Mouse (Mus musculus) forebrain, embryonic 12.5 days (tissue): ENCODE measurements at regions not wholly inside any gene's neighbourhood (a gene's known extent, or its start where the extent isn't known, plus 50 kb on each side); places are given as distances from the start of the nearest gene placed in this dataset.

Experiments
- ATAC-seq: fragments of 200-750 bp; cut with Nextera tagmentation; 2 replicates; pipeline ENCODE4 v1.8.0; 2017; ENCODE audit warnings: moderate TSS enrichment; ENCODE audit not compliant: low FRiP score
- H3K27ac ChIP-seq: fragments of 300-500 bp; sonication (generic); 2 replicates; pipeline ENCODE4 v1.5.1; 2016; ENCODE audit warnings: mild to moderate bottlenecking
- H3K27me3 ChIP-seq: fragments of 300-500 bp; sonication (generic); 2 replicates; pipeline ENCODE4 v1.6.1; 2016; ENCODE audit warnings: mild to moderate bottlenecking
- H3K36me3 ChIP-seq: fragments of 300-500 bp; sonication (generic); replicated peaks from 2 replicates; pipeline ENCODE4 v1.6.1; 2016; ENCODE audit warnings: mild to moderate bottlenecking
- H3K4me1 ChIP-seq: fragments of 300-500 bp; sonication (generic); 2 replicates; pipeline ENCODE4 v1.6.1; 2016
- H3K4me2 ChIP-seq: fragments of 300-500 bp; sonication (generic); 2 replicates; pipeline ENCODE4 v1.6.1; 2016; ENCODE audit warnings: mild to moderate bottlenecking, moderate library complexity
- H3K4me3 ChIP-seq: fragments of 300-500 bp; sonication (generic); replicated peaks from 2 replicates; pipeline ENCODE4 v1.5.1; 2016; ENCODE audit warnings: mild to moderate bottlenecking
- H3K9ac ChIP-seq: fragments of 300-500 bp; sonication (generic); 2 replicates; pipeline ENCODE4 v1.6.1; 2016; ENCODE audit warnings: mild to moderate bottlenecking
- H3K9me3 ChIP-seq: fragments of 300-500 bp; sonication (generic); 2 replicates; pipeline ENCODE4 v1.6.1; 2016
- WGBS: fragments of 180-500 bp; shearing (Covaris S2); methylation state at CpG from one replicate; pipeline ENCODE4 v1.1.7; 2016; 5-methylcytosine and 5-hydroxymethylcytosine counted together

DNA sequence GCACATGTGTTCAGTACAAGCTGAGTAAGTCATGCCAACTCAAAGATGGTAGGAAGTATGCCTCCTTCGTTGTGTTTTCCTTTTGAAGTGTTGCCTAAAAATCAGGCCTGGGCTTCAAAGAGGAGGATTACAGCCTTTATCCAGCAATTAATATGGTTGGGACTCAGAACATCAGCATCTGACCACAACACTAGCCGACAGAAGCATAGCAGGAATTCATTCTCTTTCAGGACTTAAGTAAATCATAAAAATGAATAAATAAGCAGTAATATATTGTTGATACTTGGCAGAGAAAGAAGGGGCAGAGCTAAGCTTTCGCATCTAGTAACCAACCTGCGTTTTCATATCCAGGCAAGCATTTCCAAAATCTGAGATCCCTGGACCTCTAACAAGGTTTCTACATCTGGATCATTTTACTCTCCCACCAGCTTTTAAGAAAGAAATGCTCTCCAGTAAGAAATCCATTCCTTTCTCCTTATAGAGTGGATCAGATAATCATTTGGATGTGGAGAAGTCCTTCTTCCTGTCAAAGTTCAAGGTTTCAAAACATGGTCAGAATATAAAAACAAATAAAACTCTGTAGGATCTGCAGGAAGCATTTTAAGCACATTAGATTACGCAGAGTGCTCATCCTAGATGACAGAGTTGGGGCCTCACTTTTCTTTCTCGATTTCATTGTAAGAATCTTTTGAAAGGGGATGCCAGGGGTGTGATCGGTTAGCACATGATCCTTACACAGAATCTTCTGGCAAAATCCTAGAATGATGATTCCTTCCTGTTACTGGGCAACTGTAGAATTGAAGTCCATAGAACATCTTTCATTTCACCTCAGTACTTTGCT lies 230.6 kb upstream of the Zic4 start:
- no peak overlapping the region for H3K4me3 ChIP-seq
- H3K36me3 ChIP-seq = no peaks in the 10 kb centered on the region
- no peak overlapping the region for H3K4me2 ChIP-seq
- no peak overlapping the region for H3K9ac ChIP-seq
- no peak for ATAC-seq
- H3K9me3 ChIP-seq = no peaks in the 10 kb centered on the region
- H3K4me1 ChIP-seq = peaks cover 4% of the 10 kb centered on the region; the same call in 1 of the 2 replicates
- no peak overlapping the region for H3K27ac ChIP-seq
- 68% methylated on average over 7 of the region's 7 CpGs for WGBS
- no peaks in the 10 kb centered on the region for H3K27me3 ChIP-seq

DNA sequence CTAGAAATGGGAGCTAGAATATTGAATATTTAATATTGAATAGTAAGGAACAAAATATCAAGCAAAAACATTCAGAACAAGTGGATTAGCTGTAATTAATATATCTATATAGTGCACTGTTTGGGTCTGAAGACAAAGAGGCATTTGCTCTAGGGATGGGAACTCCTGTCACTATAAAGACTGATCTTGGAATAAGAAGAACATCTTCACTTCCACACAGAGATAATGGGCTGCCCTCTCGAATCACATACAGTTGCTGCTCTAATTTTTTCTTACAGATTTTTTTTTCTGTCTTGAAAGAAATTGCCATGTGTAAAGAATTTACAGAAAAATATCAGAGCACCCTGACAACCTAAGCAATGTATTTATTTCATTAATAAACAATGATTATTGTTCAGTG lies 229.7 kb upstream of the Zic4 start:
- Histone ChIP-seq H3K4me3 (no peak overlapping the region), H3K36me3 (no peaks in the 10 kb centered on the region), H3K4me1 (no peaks in the 10 kb centered on the region), H3K9ac (no peak overlapping the region), H3K27ac (no peak overlapping the region), H3K9me3 (no peaks in the 10 kb centered on the region), H3K4me2 (no peak overlapping the region), H3K27me3 (no peaks in the 10 kb centered on the region)
- ATAC-seq = no peak
- 78% methylated on average over 1 of the region's 1 CpGs for WGBS

DNA sequence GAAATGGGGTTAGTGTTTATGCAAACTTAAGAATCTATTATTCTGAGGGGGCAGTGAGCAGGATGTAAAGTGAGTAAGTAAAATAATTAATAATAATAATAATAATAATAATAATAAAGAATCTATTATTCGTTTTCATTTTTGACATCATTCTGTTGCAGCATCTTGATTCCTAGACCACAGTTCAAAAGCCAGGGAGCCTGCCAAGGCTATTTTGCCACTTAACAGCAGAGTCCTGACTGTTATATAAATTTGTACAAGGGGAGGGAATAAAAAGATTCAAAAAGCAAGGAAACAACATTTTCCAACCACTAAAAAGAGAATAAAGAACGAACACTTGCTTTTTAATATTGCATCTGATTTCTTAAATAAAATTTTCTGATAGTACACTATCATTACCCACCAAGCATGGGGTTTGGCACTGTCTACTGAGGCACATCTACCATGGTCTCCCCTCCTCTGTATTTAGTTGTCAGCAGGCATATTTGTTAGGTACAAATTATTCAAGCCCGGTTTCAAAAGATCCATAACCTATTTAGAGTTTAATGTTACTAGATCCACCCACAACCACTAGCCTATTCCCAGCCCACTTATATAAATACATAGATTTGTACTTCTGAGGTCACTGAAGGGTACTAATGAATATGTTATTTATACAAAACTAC lies 228.8 kb upstream of the Zic4 start:
- H3K27me3 ChIP-seq = no peaks in the 10 kb centered on the region
- no peaks in the 10 kb centered on the region for H3K4me1 ChIP-seq
- no peak for ATAC-seq
- no peak overlapping the region for H3K4me3 ChIP-seq
- no peak overlapping the region for H3K9ac ChIP-seq
- no peak overlapping the region for H3K27ac ChIP-seq
- no peaks in the 10 kb centered on the region for H3K36me3 ChIP-seq
- H3K9me3 ChIP-seq = no peaks in the 10 kb centered on the region
- no peak overlapping the region for H3K4me2 ChIP-seq
- WGBS = 89% methylated on average over 3 of the region's 3 CpGs

DNA sequence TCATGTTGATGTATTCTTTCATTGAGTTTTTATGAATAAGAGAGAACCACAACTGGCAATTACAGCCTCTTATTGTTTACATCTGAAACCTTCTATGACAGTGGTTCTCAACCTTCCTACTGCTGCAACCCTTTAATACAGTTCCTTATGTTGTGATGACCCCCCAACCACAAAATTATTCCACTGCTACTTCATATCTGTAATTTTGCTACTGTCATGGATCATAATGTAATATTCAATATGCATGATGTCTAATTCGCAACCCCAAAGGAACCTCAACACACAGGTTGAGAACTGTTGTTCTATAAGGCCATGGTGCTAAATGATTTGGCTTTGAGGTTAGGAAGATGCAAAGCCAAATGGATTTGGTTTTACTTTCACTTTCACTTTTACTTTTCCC lies 227.9 kb upstream of the Zic4 start:
- no peak overlapping the region for H3K9ac ChIP-seq
- H3K4me2 ChIP-seq = no peak overlapping the region
- H3K4me1 ChIP-seq = no peaks in the 10 kb centered on the region
- no peak overlapping the region for H3K4me3 ChIP-seq
- ATAC-seq = no peak
- WGBS = 95% methylated on average over 1 of the region's 1 CpGs
- H3K27me3 ChIP-seq = no peaks in the 10 kb centered on the region
- no peaks in the 10 kb centered on the region for H3K36me3 ChIP-seq
- no peaks in the 10 kb centered on the region for H3K9me3 ChIP-seq
- H3K27ac ChIP-seq = no peak overlapping the region

DNA sequence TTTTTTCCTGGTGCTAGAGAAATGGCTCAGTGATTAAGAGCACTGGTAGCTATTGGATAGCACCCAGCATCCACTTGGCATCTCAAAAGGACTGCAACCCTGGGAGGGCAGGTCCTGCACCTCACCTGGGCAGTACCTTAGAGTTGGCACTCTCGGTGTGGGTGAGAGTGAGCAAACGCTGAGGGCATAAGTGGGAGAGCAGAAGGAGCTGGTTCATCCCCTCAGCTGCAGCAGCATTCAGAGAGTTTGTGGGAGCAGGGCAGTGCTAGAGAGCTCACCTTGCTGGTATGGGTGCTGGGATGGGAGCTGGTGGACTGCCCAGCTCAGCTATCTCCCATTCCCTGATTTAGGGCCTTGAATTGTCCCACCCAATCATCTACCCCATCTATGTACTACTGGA lies 227.1 kb upstream of the Zic4 start:
- no peaks in the 10 kb centered on the region for H3K9me3 ChIP-seq
- no peak overlapping the region for H3K9ac ChIP-seq
- H3K4me2 ChIP-seq = no peak overlapping the region
- H3K27ac ChIP-seq = no peak overlapping the region
- 86% methylated on average over 2 of the region's 2 CpGs for WGBS
- H3K27me3 ChIP-seq = no peaks in the 10 kb centered on the region
- ATAC-seq = no peak
- H3K4me3 ChIP-seq = no peak overlapping the region
- H3K36me3 ChIP-seq = no peaks in the 10 kb centered on the region
- no peaks in the 10 kb centered on the region for H3K4me1 ChIP-seq

DNA sequence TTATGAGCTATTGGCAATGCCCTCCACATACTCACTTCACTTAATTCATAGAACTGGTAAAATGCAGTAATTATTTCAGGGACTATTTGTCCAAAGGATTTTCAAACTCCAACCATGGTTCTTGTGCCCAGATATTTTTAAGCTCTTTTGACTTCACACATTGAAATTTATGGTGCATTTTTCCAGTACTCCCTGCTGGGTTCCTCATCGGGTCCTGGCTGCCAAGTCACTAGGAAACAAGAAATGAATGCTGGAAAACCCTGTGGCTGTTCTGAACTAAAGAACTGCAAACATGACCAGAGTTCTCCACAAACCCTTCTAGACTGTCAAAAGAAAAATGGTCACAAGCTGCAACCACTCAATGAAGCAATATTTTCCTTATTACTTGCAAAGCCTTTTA lies 221.6 kb upstream of the Zic4 start:
- Histone ChIP-seq H3K4me3 (no peak overlapping the region), H3K4me1 (no peaks in the 10 kb centered on the region), H3K9me3 (no peaks in the 10 kb centered on the region), H3K27me3 (no peaks in the 10 kb centered on the region), H3K36me3 (no peaks in the 10 kb centered on the region), H3K9ac (no peak overlapping the region), H3K27ac (no peak overlapping the region), H3K4me2 (no peak overlapping the region)
- WGBS = 57% methylated on average over 1 of the region's 1 CpGs
- ATAC-seq = no peak

DNA sequence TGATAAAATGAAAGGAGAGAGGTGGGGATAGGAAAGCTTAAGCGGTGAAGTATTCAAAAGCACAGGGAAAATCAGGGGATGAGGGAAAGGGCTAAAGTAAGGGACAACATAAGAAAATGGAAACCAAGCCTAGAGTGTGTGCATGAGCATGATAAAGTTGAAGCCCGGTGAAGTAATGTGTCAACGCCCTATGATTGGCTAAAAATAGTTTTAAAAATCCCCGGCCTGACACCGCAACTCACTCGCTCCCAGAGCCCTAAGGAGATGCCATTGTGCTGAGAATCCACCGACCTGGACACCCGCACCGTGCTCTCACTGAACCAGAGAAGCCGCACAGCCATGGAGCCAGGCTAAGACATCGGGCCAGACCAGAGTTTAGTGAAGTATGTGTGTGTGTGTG lies 210.3 kb upstream of the Zic4 start:
- Histone ChIP-seq H3K4me2 (no peak overlapping the region), H3K4me1 (no peaks in the 10 kb centered on the region), H3K27ac (no peak overlapping the region), H3K4me3 (no peak overlapping the region), H3K36me3 (no peaks in the 10 kb centered on the region), H3K9ac (no peak overlapping the region), H3K27me3 (no peaks in the 10 kb centered on the region), H3K9me3 (no peaks in the 10 kb centered on the region)
- ATAC-seq = no peak
- 94% methylated on average over 11 of the region's 11 CpGs for WGBS

DNA sequence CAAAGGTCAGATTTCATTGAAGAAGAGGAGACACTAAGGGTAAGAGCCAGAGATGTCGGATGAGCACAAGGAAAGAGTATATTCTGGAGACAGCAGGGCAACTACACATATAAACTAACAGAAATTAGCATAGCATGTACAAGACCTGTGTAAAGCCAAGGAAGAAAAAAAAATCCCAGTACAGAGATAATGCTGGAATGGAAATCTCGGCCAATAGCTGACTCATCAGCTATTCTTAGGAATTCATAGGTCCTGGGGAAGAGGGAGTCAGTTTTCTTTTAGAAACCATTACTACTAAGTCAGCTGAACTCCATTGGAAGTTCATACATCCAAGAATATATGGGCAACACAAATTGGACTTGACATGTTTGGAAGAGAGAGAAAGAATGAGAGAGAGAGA lies 202.9 kb upstream of the Zic4 start:
- Histone ChIP-seq H3K27ac (no peak overlapping the region), H3K4me3 (no peak overlapping the region), H3K9me3 (no peaks in the 10 kb centered on the region), H3K4me1 (no peaks in the 10 kb centered on the region), H3K27me3 (no peaks in the 10 kb centered on the region), H3K9ac (no peak overlapping the region), H3K36me3 (no peaks in the 10 kb centered on the region), H3K4me2 (no peak overlapping the region)
- 85% methylated on average over 2 of the region's 2 CpGs for WGBS
- no peak for ATAC-seq

DNA sequence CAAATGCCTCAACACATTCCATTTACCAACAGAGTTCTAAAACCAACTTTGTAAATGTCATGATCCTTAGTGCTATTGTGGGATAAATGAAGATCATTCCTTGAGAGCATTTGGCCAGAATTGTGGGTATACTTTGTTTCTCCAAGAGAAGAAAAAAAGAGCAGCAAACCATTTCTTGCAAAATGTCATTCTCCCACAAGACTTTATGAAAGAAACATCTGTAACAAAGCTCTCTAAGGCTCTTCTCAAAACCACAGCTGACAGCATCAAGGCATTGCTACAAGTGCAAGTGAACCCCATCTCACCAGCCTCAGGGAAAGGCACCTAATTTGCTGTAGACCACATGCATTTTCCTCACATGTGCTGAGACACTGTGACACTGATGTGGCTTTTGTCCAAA lies 194.3 kb upstream of the Zic4 start:
- Histone ChIP-seq H3K4me2 (no peak overlapping the region), H3K4me1 (no peaks in the 10 kb centered on the region), H3K4me3 (no peak overlapping the region), H3K27ac (no peak overlapping the region), H3K27me3 (no peaks in the 10 kb centered on the region), H3K9me3 (no peaks in the 10 kb centered on the region), H3K36me3 (no peaks in the 10 kb centered on the region; the same call in 1 of the 2 replicates), H3K9ac (no peak overlapping the region)
- no peak for ATAC-seq

DNA sequence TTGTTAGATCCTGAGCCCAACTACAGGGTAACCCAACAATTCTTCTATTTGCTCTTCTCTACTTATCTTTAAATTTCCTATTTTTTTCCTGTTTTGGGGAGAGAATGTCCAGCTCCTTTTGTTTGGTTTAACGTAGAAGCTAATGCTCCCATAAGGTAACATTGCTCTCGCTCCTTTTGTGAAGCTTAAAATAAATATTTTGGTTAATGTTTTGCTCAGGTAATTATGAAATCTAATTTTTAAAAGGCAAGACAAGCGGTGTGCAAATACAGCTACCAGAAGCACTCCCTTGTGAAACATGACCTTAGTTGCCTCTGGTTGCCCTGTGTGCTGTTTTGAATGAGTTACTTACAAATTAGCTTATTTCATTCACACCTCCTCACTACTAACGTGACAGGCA lies 169.0 kb upstream of the Zic4 start:
- Histone ChIP-seq H3K4me1 (no peaks in the 10 kb centered on the region), H3K4me2 (no peak overlapping the region), H3K4me3 (no peak overlapping the region), H3K27me3 (no peaks in the 10 kb centered on the region), H3K36me3 (no peaks in the 10 kb centered on the region), H3K27ac (no peak overlapping the region), H3K9ac (no peak overlapping the region), H3K9me3 (no peaks in the 10 kb centered on the region)
- WGBS = 81% methylated on average over 4 of the region's 4 CpGs
- ATAC-seq = no peak

DNA sequence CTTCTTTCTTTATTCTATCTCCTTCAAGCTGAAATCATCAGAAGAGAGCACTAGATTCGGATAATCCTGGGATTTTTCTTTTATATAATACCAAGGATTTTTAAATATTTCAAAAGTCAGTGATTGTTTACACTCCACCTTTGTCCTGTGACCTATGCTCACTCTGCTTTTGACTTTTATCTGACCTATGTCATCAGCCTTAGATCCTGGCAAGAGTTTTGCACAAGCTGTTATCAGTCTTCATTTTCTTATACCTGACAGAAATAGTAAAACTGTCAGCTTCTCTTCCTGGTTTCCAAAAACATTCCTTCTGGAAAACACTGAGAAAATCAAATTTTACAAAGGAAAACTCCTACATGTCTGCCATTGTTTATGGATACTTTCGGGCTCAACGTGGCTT lies 168.3 kb upstream of the Zic4 start:
- WGBS = 86% methylated on average over 3 of the region's 3 CpGs
- Histone ChIP-seq H3K4me2 (no peak overlapping the region), H3K4me3 (no peak overlapping the region), H3K4me1 (no peaks in the 10 kb centered on the region), H3K36me3 (no peaks in the 10 kb centered on the region), H3K27me3 (no peaks in the 10 kb centered on the region), H3K27ac (no peak overlapping the region), H3K9me3 (no peaks in the 10 kb centered on the region), H3K9ac (no peak overlapping the region)
- ATAC-seq = no peak

DNA sequence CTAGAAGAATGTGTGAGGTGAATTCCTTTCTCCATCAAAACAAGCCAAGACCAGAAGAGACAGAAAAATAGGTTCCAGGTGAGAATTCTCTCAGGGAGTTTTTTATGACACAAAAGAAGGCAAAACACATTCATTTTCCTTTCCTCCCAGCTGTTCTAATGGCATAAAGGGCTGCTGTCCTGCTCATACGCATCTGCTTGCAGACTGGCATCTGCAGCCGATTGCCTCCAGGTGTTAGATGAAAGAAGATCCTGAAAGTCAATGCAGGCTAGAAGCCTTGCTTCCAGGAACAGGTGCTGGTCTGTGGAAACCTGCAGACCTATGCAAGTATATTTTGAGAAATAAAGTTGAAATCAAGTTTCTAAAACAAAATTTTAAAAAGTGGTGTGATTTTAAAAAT lies 154.9 kb upstream of the Zic4 start:
- H3K27ac ChIP-seq = no peak overlapping the region
- WGBS = 79% methylated on average over 2 of the region's 2 CpGs
- ATAC-seq = no peak

More for the DNA sequence above, 154.9 kb upstream of the Zic4 start:
- Histone ChIP-seq H3K36me3 (no peaks in the 10 kb centered on the region), H3K4me2 (no peak overlapping the region), H3K9me3 (no peaks in the 10 kb centered on the region), H3K4me3 (no peak overlapping the region), H3K4me1 (no peaks in the 10 kb centered on the region), H3K9ac (no peak overlapping the region), H3K27me3 (no peaks in the 10 kb centered on the region)
